Mouse (Mus musculus) spleen, postnatal 36 days (tissue): ENCODE results near the gene Opcml.

Source experiments
- DNase-seq, 2 experiments: peaks; one replicate each; pipeline ENCODE4 v3.0.0; 2022; ENCODE audit warnings: low spot score in 2 of 2, mixed read lengths in 1 of 2

Opcml gene

GRCm38 (mm10) chr9:28157092-28157491 lies 366.5 kb downstream of the Opcml start:
- DNase-seq, result no peak

GRCm38 (mm10) chr9:28160953-28161352 lies 370.4 kb downstream of the Opcml start:
- no peak for DNase-seq

GRCm38 (mm10) chr9:28163946-28164345 lies 373.4 kb downstream of the Opcml start:
- no peak for DNase-seq

- DNase-seq, result no peak
Measured at GRCm38 (mm10) chr9:28171890-28172289, 381.3 kb downstream of the Opcml start.

GRCm38 (mm10) chr9:28177052-28177451 lies 386.5 kb downstream of the Opcml start:
- DNase-seq, result no peak

GRCm38 (mm10) chr9:28178123-28178887 lies 387.7 kb downstream of the Opcml start:
- no peak for DNase-seq

GRCm38 (mm10) chr9:28181916-28182315 lies 391.3 kb downstream of the Opcml start:
- no peak for DNase-seq

GRCm38 (mm10) chr9:28190226-28190625 lies 399.7 kb downstream of the Opcml start:
- no peak for DNase-seq

GRCm38 (mm10) chr9:28190751-28191150 lies 400.2 kb downstream of the Opcml start:
- no peak for DNase-seq

- no peak for DNase-seq
Measured at GRCm38 (mm10) chr9:28196550-28196949, 406.0 kb downstream of the Opcml start.

GRCm38 (mm10) chr9:28197061-28197460 lies 406.5 kb downstream of the Opcml start:
- no peak for DNase-seq

GRCm38 (mm10) chr9:28197631-28198030 lies 407.1 kb downstream of the Opcml start:
- DNase-seq, result no peak

- DNase-seq, result no peak
Measured at GRCm38 (mm10) chr9:28198106-28198694, 407.6 kb downstream of the Opcml start.

- DNase-seq, result no peak
Measured at GRCm38 (mm10) chr9:28207441-28207840, 416.9 kb downstream of the Opcml start.

GRCm38 (mm10) chr9:28208696-28209095 lies 418.1 kb downstream of the Opcml start:
- DNase-seq, result no peak

GRCm38 (mm10) chr9:28211877-28212276 lies 421.3 kb downstream of the Opcml start:
- no peak for DNase-seq

GRCm38 (mm10) chr9:28213893-28214292 lies 423.3 kb downstream of the Opcml start:
- no peak for DNase-seq

GRCm38 (mm10) chr9:28218026-28218646 lies 427.6 kb downstream of the Opcml start:
- DNase-seq, result no peak

GRCm38 (mm10) chr9:28222726-28223125 lies 432.2 kb downstream of the Opcml start:
- DNase-seq, result no peak

- no peak for DNase-seq
Measured at GRCm38 (mm10) chr9:28225824-28226569, 435.4 kb downstream of the Opcml start.

- no peak for DNase-seq
Measured at GRCm38 (mm10) chr9:28226570-28226951, 436.0 kb downstream of the Opcml start.

GRCm38 (mm10) chr9:28238450-28238849 lies 447.9 kb downstream of the Opcml start:
- DNase-seq, result no peak
